Mouse (Mus musculus) liver, embryonic 14.5 days (tissue): ENCODE results near the gene Pla2g1b.

Experiments
- CTCF ChIP-seq: IDR thresholded peaks from 2 replicates; pipeline ENCODE4 v1.5.1; 2016; ENCODE audit warnings: antibody characterized with exemption, low read depth, control low read depth
- EP300 ChIP-seq: IDR thresholded peaks from 2 replicates; pipeline ENCODE4 v1.6.1; 2016; ENCODE audit warnings: antibody characterized with exemption, low read depth

GRCm38 (mm10) chr5:115469791-115470190 lies 3.7 kb downstream of the Pla2g1b start:
- TF ChIP-seq CTCF (no peak), EP300 (no peak)
